Mouse (Mus musculus): Measurements from ENCODE around the gene Tmem254c.
"Not testable (repeated sequence)": the region's sequence is repeated elsewhere in the genome, so short reads cannot be mapped to it uniquely, and the experiment has no call there.

- TF ChIP-seq FLI1 (IDR thresholded peaks at IDR 0.05; ENCODE audit: low read length); GATA1 (IDR thresholded peaks at IDR 0.05; ENCODE audit: borderline replicate concordance, low read length): not testable (repeated sequence)
Measured at GRCm38 (mm10) chr14:26048767-26049166, 18.4 kb downstream of the Tmem254c start.

Measured in megakaryocyte, embryonic 14.5 days (primary cell).